Mouse (Mus musculus) Patski (cell line): ENCODE data around the gene Hebp2. TPM values are rescaled to one million over a fixed set of nuclear protein-coding genes. Genes with fewer than 3 reads are reported as not detected.

Experiments
- ATAC-seq: fragments of 100-300 bp; one replicate; pipeline ENCODE4 v1.8.0; 2021
- CTCF ChIA-PET: fragments of 350-600 bp; sonication (Branson Sonifier 250); formaldehyde crosslinking; loops from one replicate; lab custom pipeline; 2022; ENCODE audit warnings: inconsistent platforms; lab: Charles Lee
- POLR2A ChIA-PET: fragments of 350-600 bp; sonication (Branson Sonifier 250); formaldehyde crosslinking; loops from one replicate; lab custom pipeline; 2022; ENCODE audit warnings: antibody characterized with exemption, inconsistent platforms; lab: Charles Lee
- DNase-seq: peaks from one replicate; pipeline ENCODE4 v3.0.0-alpha.2; 2011; ENCODE audit warnings: low read depth, low spot score
- H3K27me3 ChIP-seq: fragments of 371-371 bp; one replicate; pipeline ENCODE4 v1.5.1; 2021
- CTCF ChIP-seq: fragments of 100-300 bp; IDR thresholded peaks from one replicate; pipeline ENCODE4 v1.5.1; 2021
- in situ Hi-C: fragments of 300-500 bp; cut with MboI; formaldehyde crosslinking; loops from 3 replicates; pipeline ENCODE4 v1.11.1; 2018; ENCODE audit warnings: low pct_unique_long_range_greater_than_20kb, mixed read lengths
- polyA plus RNA-seq: library from polyadenylated mRNA; unstranded; gene quantifications from one replicate; pipeline ENCODE4 v1.2.3, GENCODE M21; 2021

Hebp2 gene
- polyA plus RNA-seq, 1 experiment from 2014 or later: 11.0 TPM

DNA sequence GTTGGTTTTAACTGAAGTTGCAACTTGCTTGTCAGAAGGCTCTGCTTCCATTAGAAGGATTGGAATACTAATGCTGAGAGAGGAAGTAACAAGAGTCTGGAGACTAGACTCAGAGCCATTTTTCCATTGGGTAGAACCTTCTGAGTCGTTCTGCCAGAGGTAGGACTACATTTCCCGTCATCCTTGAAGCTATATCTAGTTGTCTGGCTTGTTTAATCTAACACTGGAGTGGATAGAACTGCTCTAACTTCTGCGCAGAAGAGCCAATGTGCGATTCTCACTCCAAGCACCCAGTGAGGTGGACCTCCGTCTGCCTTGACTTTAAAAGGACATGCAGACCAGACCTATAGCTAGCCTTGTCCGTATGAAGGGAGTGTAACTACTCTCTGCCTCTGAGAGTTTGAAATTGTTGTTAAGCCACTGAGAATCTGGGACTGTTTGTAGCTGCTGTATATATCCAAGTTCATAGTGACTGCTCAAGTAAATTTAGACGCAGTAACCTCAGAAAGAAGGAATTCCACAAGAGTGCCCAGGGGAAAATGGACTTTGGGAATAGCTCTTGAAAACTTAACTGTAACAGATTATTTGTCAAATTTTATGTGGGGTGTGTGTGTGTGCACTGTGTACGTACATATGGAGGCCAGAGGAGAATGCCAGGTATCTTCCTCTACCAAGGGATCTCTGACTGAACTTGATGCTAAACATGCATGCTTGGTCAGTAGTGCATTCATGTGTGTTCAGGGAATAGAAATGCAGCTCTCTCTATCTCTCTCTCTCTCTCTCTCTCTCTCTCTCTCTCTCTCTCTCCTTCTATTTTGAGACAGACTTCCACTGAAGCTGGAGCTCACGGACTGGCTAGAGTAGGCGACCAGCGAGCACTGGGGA lies 52.6 kb downstream of the Hebp2 start:
- no peak for TF ChIP-seq CTCF
- H3K27me3 ChIP-seq: no peaks in the 10 kb centered on the region
- DNase-seq: no peak
- ATAC-seq: no peak
- in situ Hi-C loops: no loop called here
- ChIA-PET POLR2A (interaction anchor here (0.6 to 1.1 kb wide), 2 partner anchors 17 to 1435 kb away, joined by 3 read pairs; no protein-coding TSS in a partner anchor), CTCF (interaction anchor here (0.8 to 1.6 kb wide), 3 partner anchors 10 to 13 kb away, joined by 3 to 5 read pairs (median 3); no protein-coding TSS in a partner anchor)

DNA sequence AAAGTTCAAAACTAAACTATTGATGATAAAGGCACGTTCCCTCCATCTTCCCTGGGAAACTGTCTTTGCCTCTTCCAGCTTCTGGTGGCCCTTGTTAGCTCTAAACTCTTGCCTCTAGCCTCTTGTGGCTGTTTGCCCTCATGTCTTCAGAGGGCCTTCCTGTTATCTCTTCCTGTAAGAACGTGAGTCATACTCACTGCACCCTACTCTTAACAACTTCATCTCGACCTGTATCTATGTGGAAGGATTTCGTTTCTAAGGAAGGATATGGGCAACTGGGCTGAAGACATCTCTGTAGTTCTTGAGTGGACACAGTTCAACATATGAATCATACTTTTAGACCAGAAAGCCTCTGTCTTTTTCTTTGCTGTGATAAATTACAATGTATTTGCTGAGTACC lies 53.9 kb downstream of the Hebp2 start:
- H3K27me3 ChIP-seq: no peaks in the 10 kb centered on the region
- no peak for DNase-seq
- in situ Hi-C loops: no loop called here
- ChIA-PET CTCF (interaction anchor here (0.6 to 1.3 kb wide), 2 partner anchors 14 to 36 kb away, joined by 3 read pairs; no protein-coding TSS in a partner anchor), POLR2A (no interaction called here)
- TF ChIP-seq CTCF: no peak
- no peak for ATAC-seq

DNA sequence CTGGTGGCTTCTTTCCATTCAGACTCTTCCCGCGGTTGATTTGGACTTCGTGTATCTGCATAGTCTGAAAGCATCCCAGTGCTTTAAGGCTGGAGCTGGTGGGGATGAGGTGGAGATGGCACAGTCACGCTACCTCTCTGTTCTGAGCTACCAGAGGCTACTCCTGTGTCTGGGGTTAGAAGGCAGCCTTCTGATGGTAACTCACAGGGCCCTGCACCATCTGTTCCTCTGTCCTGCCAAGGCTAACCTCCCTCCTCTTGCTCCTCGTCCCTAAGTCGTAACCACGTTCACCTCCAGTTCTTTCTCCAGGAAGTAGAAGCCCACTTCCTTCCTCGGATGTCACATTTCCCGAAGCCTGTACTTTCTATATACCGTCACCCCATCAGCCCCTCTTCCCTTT lies 55.9 kb downstream of the Hebp2 start:
- no peaks in the 10 kb centered on the region for H3K27me3 ChIP-seq
- DNase-seq (no peak), ATAC-seq (no peak)
- no peak for TF ChIP-seq CTCF
- in situ Hi-C loops: no loop called here
- ChIA-PET CTCF (interaction anchor here (1.0 kb wide), 1 partner anchor 14 kb away, joined by 4 read pairs; no protein-coding TSS in a partner anchor), POLR2A (no interaction called here)

Other genes starting within 250 kb of the Hebp2 start
- gene Nhsl1, start 227.1 kb downstream of the Hebp2 start, polyA plus RNA-seq: 16.0 TPM
- gene Arfgef3, start 197.9 kb upstream of the Hebp2 start, polyA plus RNA-seq: 7.0 TPM
- gene Gm4922, start 240.7 kb upstream of the Hebp2 start, polyA plus RNA-seq: not detected